Mouse (Mus musculus): Measurements from ENCODE around the gene Tnk1.

Gene Tnk1

GRCm38 (mm10) chr11:69837952-69838713 lies 20.4 kb downstream of the Tnk1 start, which contains the start of gene Tmem256:
TSS of gene Tmem256 (plus strand) at chr11:69838514.
- in situ Hi-C loops (cut with MboI, MseI) = no loop called here

GRCm38 (mm10) chr11:69837604-69837951 lies 21.0 kb downstream of the Tnk1 start, which contains the start of gene Nlgn2:
TSS of gene Nlgn2 (minus strand) at chr11:69837784.
- in situ Hi-C loops (cut with MboI, MseI) = no loop called here

GRCm38 (mm10) chr11:69836703-69837576 lies 21.6 kb downstream of the Tnk1 start:
- in situ Hi-C loops (cut with MboI, MseI) = no loop called here

GRCm38 (mm10) chr11:69835966-69836335 lies 22.6 kb downstream of the Tnk1 start:
- in situ Hi-C loops (cut with MboI, MseI) = no loop called here

GRCm38 (mm10) chr11:69835326-69835965 lies 23.1 kb downstream of the Tnk1 start:
- in situ Hi-C loops (cut with MboI, MseI) = no loop called here

- in situ Hi-C loops (cut with MboI, MseI) = no loop called here
These were observed 24.5 kb downstream of the Tnk1 start for GRCm38 (mm10) chr11:69834001-69834549.

GRCm38 (mm10) chr11:69833554-69833953 lies 25.0 kb downstream of the Tnk1 start:
- in situ Hi-C loops (cut with MboI, MseI) = no loop called here

GRCm38 (mm10) chr11:69828832-69829231 lies 29.7 kb downstream of the Tnk1 start:
- in situ Hi-C loops (cut with MboI, MseI) = no loop called here

GRCm38 (mm10) chr11:69823456-69823855 lies 35.1 kb downstream of the Tnk1 start:
- in situ Hi-C loops (cut with MboI, MseI) = no loop called here

- in situ Hi-C loops (cut with MboI, MseI) = no loop called here
These were observed 36.5 kb downstream of the Tnk1 start, which contains the start of gene Spem1 for GRCm38 (mm10) chr11:69822080-69822479. TSS of gene Spem1 (minus strand) at chr11:69822180.

- in situ Hi-C loops (cut with MboI, MseI) = no loop called here
These were observed 39.7 kb downstream of the Tnk1 start for GRCm38 (mm10) chr11:69818871-69819270.

- in situ Hi-C loops (cut with MboI, MseI) = no loop called here
These were observed 40.2 kb downstream of the Tnk1 start, which contains the start of gene Spem2 for GRCm38 (mm10) chr11:69818365-69818764. TSS of gene Spem2 (minus strand) at chr11:69818465.

GRCm38 (mm10) chr11:69816520-69816919 lies 42.0 kb downstream of the Tnk1 start:
- in situ Hi-C loops (cut with MboI, MseI) = no loop called here

- in situ Hi-C loops (cut with MboI, MseI) = no loop called here
These were observed 43.4 kb downstream of the Tnk1 start, which contains the start of gene Gm39566 for GRCm38 (mm10) chr11:69815155-69815554. TSS of gene Gm39566 (minus strand) at chr11:69815298.

- in situ Hi-C loops (cut with MboI, MseI) = no loop called here
These were observed 48.2 kb downstream of the Tnk1 start for GRCm38 (mm10) chr11:69810280-69810679.

- in situ Hi-C loops (cut with MboI, MseI) = no loop called here
These were observed 50.9 kb downstream of the Tnk1 start for GRCm38 (mm10) chr11:69807641-69808040.

GRCm38 (mm10) chr11:69806378-69806777 lies 52.2 kb downstream of the Tnk1 start:
- in situ Hi-C loops (cut with MboI, MseI) = no loop called here

GRCm38 (mm10) chr11:69804972-69805909 lies 53.3 kb downstream of the Tnk1 start, which contains the start of gene Tmem102:
TSS of gene Tmem102 (minus strand) at chr11:69805624.
- in situ Hi-C loops (cut with MboI, MseI) = loop anchor here (5.0 kb wide), 1 partner anchor 38 kb away; the partner anchor contains the start of gene Zbtb4

- in situ Hi-C loops (cut with MboI, MseI) = loop anchor here (5.0 kb wide), 1 partner anchor 37 kb away; the partner anchor contains the start of gene Zbtb4
These were observed 53.9 kb downstream of the Tnk1 start for GRCm38 (mm10) chr11:69804652-69804940.
